ENCODE assay signal across 9 mouse cellular contexts in genomic region chr2:32708643-32709042, GRCm38 (mm10). TPM values are rescaled to one million over a fixed set of nuclear protein-coding genes. Genes with fewer than 3 reads are reported as not detected.
A peak's percentile ranks its signal among the peaks of the same experiment; 100 is the strongest.
DNase-seq lines count a peak whose midpoint lies in the region; ATAC-seq and TF ChIP-seq lines count a peak whose summit lies in the region.
"Had no signal": no experiment of that assay in that cellular context is flagged by ENCODE, and none has a peak within 500 bp of the region (broad histone marks: within the 10 kb centered on the region; RNA-seq: fewer than 3 reads in every experiment).

No protein-coding gene starts in this region.

- WGBS in cerebellum, adult 2 months: 19% methylated on average over 3 of the region's 3 CpGs

- H3K27me3 ChIP-seq in cerebellum, adult 2 months (ENCODE audit: control insufficient read depth, insufficient read depth, low read length): no peaks in the 10 kb centered on the region
- H3K27me3 ChIP-seq: limb, embryonic 15.5 days had no signal

- no peak for DNase-seq in cerebellum, adult 2 months
- DNase-seq in layer of hippocampus, adult 2 months (ENCODE audit: low spot score in 2 of 2): peak in 1 of 2 experiments; percentile 56
- DNase-seq in layer of hippocampus, adult 18-20 months (ENCODE audit: low spot score in 2 of 2): no peak
- DNase-seq in ES-E14 (ENCODE audit: low read depth, low spot score): peak; percentile 79
- peak; percentile 72 for DNase-seq in embryo, embryonic 9.5 days (ENCODE audit: extremely low spot score)
- peak; percentile 62 to 78 for DNase-seq in natural killer cell, adult 2 months (ENCODE audit: low spot score in 2 of 2)
- DNase-seq in frontal cortex, postnatal 10 days (ENCODE audit: low spot score in 2 of 2): no peak

- no peak overlapping the region for H3K4me3 ChIP-seq in cerebellum, adult 2 months (replicated peaks; ENCODE audit: insufficient read depth, low read depth, low read length)
- H3K4me3 ChIP-seq in layer of hippocampus, adult 2 months: no peak overlapping the region
- no peak overlapping the region for H3K4me3 ChIP-seq in ES-E14 (ENCODE audit: insufficient read depth in 1 of 2, low read depth in 1 of 2, low read length in 2 of 2, poor library complexity in 1 of 2, severe bottlenecking in 1 of 2)
- H3K4me3 ChIP-seq: limb, embryonic 15.5 days had no signal

- TF ChIP-seq POLR2A in cerebellum, adult 2 months (IDR thresholded peaks at IDR 0.05; ENCODE audit: borderline replicate concordance, insufficient read depth, low read length): no peak

- ATAC-seq in cerebellum, adult (ENCODE audit: insufficient number of reproducible peaks, low FRiP score, low TSS enrichment): no peak

- peaks cover 62% of the 10 kb centered on the region for H3K36me3 ChIP-seq in ES-E14 (ENCODE audit: control insufficient read depth, insufficient read depth, low read length, poor library complexity, severe bottlenecking)

- 0 out of 2 replicates have a peak, but pooled peaks cover 2% of the 10 kb centered on the region for H3K4me1 ChIP-seq in cerebellum, adult 2 months (ENCODE audit: control insufficient read depth, insufficient read depth, low read length)
- H3K4me1 ChIP-seq in ES-E14 (ENCODE audit: control insufficient read depth in 2 of 2, insufficient read depth in 2 of 2, low read length in 2 of 2, poor library complexity in 1 of 2): peaks cover 6 to 11% of the 10 kb centered on the region in 2 experiments

- TF ChIP-seq CTCF in cerebellum, adult 2 months (IDR thresholded peaks at IDR 0.05; ENCODE audit: borderline replicate concordance, insufficient read depth, low read depth, low read length): peak; percentile 66; the same call in 1 of the 2 replicates
- TF ChIP-seq CTCF in layer of hippocampus, adult 2 months (conservative IDR thresholded peaks at IDR 0.05): peak; percentile 95

- in situ Hi-C loops in ES-E14 (cut with MboI; ENCODE audit: low sequenced_read_pairs in 2 of 2, unreplicated experiment in 2 of 2): no loop called here

- H3K27ac ChIP-seq in cerebellum, adult 2 months (ENCODE audit: insufficient read depth, low read length): no peak overlapping the region
- no peak overlapping the region for H3K27ac ChIP-seq in layer of hippocampus, adult 2 months
- H3K27ac ChIP-seq in ES-E14 (ENCODE audit: insufficient read depth, low read depth, low read length, poor library complexity, severe bottlenecking): no peak overlapping the region
- H3K27ac ChIP-seq: limb, embryonic 15.5 days had no signal

- no peak overlapping the region for H3K9ac ChIP-seq in ES-E14 (ENCODE audit: insufficient read depth, low read depth, low read length, poor library complexity, severe bottlenecking)
- H3K9ac ChIP-seq: limb, embryonic 15.5 days had no signal

- no peaks in the 10 kb centered on the region for H3K9me3 ChIP-seq in ES-E14 (ENCODE audit: control insufficient read depth, insufficient read depth, low read depth, low read length)
- H3K9me3 ChIP-seq: limb, embryonic 15.5 days had no signal

TF ChIP-seq in ES-E14, 5 proteins besides CTCF, POLR2A, EP300 and RAD21:
- TF ChIP-seq ZNF384 (IDR thresholded peaks at IDR 0.05; ENCODE audit: low read depth, low read length) (peak; percentile 77), HCFC1 (IDR thresholded peaks at IDR 0.05; ENCODE audit: borderline replicate concordance, insufficient read depth, low read length) (0 out of 2 replicates have a peak, but pooled peaks have one; percentile 54), ZC3H11A (IDR thresholded peaks at IDR 0.05; ENCODE audit: borderline replicate concordance, low read depth, low read length) (no peak), CHD2 (IDR thresholded peaks at IDR 0.05; ENCODE audit: low read depth, low read length) (no peak), MAFK (IDR thresholded peaks at IDR 0.05; ENCODE audit: insufficient read depth, low read depth, low read length) (no peak)

RNA-seq across cellular contexts. Expression of gene Cdk9, which starts 4.2 kb away (rescaled TPM):
- 170 and 186 TPM in 2 replicates for polyA plus RNA-seq in cerebellum, adult 2 months (2012; rRNA removed)
- 100 to 1,000 TPM; 115 to 121 TPM for total RNA-seq in layer of hippocampus, adult 2 months (2021)
- 100 to 1,000 TPM; 119 to 123 TPM for total RNA-seq in layer of hippocampus, adult 18-20 months (2021)
- 68.0 and 72.4 TPM in 2 replicates for total RNA-seq in ES-E14 (2012; rRNA removed)

RNA-seq across cellular contexts. Expression of gene Fpgs, which starts 4.7 kb away (rescaled TPM):
- polyA plus RNA-seq in cerebellum, adult 2 months (2012; rRNA removed): 19.2 and 19.7 TPM in 2 replicates
- 10 to 100 TPM; 10.7 to 14.6 TPM for total RNA-seq in layer of hippocampus, adult 2 months (2021)
- 1 to 10 TPM; 8.5 to 9.9 TPM for total RNA-seq in layer of hippocampus, adult 18-20 months (2021)
- 61.2 and 84.6 TPM in 2 replicates for total RNA-seq in ES-E14 (2012; rRNA removed)

RNA-seq across cellular contexts. Expression of gene Sh2d3c, which starts 12.2 kb away (rescaled TPM):
- 47.0 and 53.2 TPM in 2 replicates for polyA plus RNA-seq in cerebellum, adult 2 months (2012; rRNA removed)
- 10 to 100 TPM; 18.9 to 20.1 TPM for total RNA-seq in layer of hippocampus, adult 2 months (2021)
- total RNA-seq in layer of hippocampus, adult 18-20 months (2021): 10 to 100 TPM; 16.6 to 19.4 TPM
- total RNA-seq in ES-E14 (2012; rRNA removed): 1.7 and 1.8 TPM in 2 replicates

RNA-seq across cellular contexts. Expression of gene 6330409D20Rik, which starts 32.2 kb away (rescaled TPM):
- 5.6 and 7.7 TPM in 2 replicates for polyA plus RNA-seq in cerebellum, adult 2 months (2012; rRNA removed)
- 1 to 10 TPM; 1.4 to 2.9 TPM for total RNA-seq in layer of hippocampus, adult 2 months (2021)
- 1 to 10 TPM; 1.5 to 1.8 TPM for total RNA-seq in layer of hippocampus, adult 18-20 months (2021)
- not detected in 2 replicates for total RNA-seq in ES-E14 (2012; rRNA removed)
- polyA plus RNA-seq: limb, embryonic 15.5 days had no signal

RNA-seq across cellular contexts. Expression of gene Tor2a, which starts 48.4 kb away (rescaled TPM):
- 41.6 and 43.8 TPM in 2 replicates for polyA plus RNA-seq in cerebellum, adult 2 months (2012; rRNA removed)
- 10 to 100 TPM; 30.3 to 32.3 TPM for total RNA-seq in layer of hippocampus, adult 2 months (2021)
- total RNA-seq in layer of hippocampus, adult 18-20 months (2021): 10 to 100 TPM; 30.2 to 32.1 TPM
- 75.9 and 124 TPM in 2 replicates for total RNA-seq in ES-E14 (2012; rRNA removed)

Comparison
In these comparisons a context has a peak if more than half of its experiments do, and no peak if none do; other contexts are left out.
1. DNase-seq: peak in ES-E14 (single experiment), embryo, embryonic 9.5 days (single experiment) and natural killer cell, adult 2 months (2 of 2); none in cerebellum, adult 2 months (0 of 2), layer of hippocampus, adult 18-20 months (0 of 2) and frontal cortex, postnatal 10 days (0 of 2).